Mouse (Mus musculus) retina, postnatal 1 day (tissue): Measurements from ENCODE around the gene Asb7.

Experiments
- DNase-seq: peaks from one replicate; pipeline ENCODE4 v3.0.0-alpha.2; 2012

Asb7 gene

GRCm38 (mm10) chr7:66652216-66652615 lies 37.2 kb downstream of the Asb7 start:
- no peak for DNase-seq

- DNase-seq = no peak
Observed at GRCm38 (mm10) chr7:66650883-66651282, 38.5 kb downstream of the Asb7 start.

- no peak for DNase-seq
Observed at GRCm38 (mm10) chr7:66649181-66649580, 40.2 kb downstream of the Asb7 start.

- DNase-seq = no peak
Observed at GRCm38 (mm10) chr7:66645736-66646135, 43.7 kb downstream of the Asb7 start.

- peak; percentile 27 for DNase-seq
Observed at GRCm38 (mm10) chr7:66633351-66633750, 56.0 kb downstream of the Asb7 start.

- peak; percentile 68 for DNase-seq
Observed at GRCm38 (mm10) chr7:66630154-66630800, 59.1 kb downstream of the Asb7 start.

GRCm38 (mm10) chr7:66629419-66629818 lies 60.0 kb downstream of the Asb7 start:
- peak; percentile 5 for DNase-seq

- no peak for DNase-seq
Observed at GRCm38 (mm10) chr7:66623436-66623835, 66.0 kb downstream of the Asb7 start.

GRCm38 (mm10) chr7:66601846-66602245 lies 87.5 kb downstream of the Asb7 start:
- no peak for DNase-seq

- DNase-seq = no peak
Observed at GRCm38 (mm10) chr7:66600622-66601610, 88.5 kb downstream of the Asb7 start.

- no peak for DNase-seq
Observed at GRCm38 (mm10) chr7:66600126-66600525, 89.3 kb downstream of the Asb7 start.

- DNase-seq = no peak
Observed at GRCm38 (mm10) chr7:66597900-66598299, 91.5 kb downstream of the Asb7 start.
